Mouse (Mus musculus) olfactory bulb, adult 2 months (tissue): ENCODE measurements around the gene Tbc1d8b.

Experiments used
- CTCF ChIP-seq: fragments of 200-500 bp; IDR thresholded peaks from 2 replicates; pipeline ENCODE4 v1.5.1; 2012; ENCODE audit warnings: low read depth, mild to moderate bottlenecking, low read length, moderate library complexity; ENCODE audit not compliant: insufficient read depth
- POLR2A ChIP-seq: fragments of 200-500 bp; IDR thresholded peaks from 2 replicates; pipeline ENCODE4 v1.6.1; 2012; ENCODE audit warnings: mild to moderate bottlenecking, low read depth, low read length, moderate library complexity; ENCODE audit not compliant: insufficient read depth

- TF ChIP-seq CTCF (no peak), POLR2A (no peak)
Measured at GRCm38 (mm10) chrX:139652226-139652625, 32.6 kb upstream of the Tbc1d8b start.
